Mouse (Mus musculus) ES-Bruce4 (cell line): ENCODE results near the gene Pgm2l1.

ENCODE experiments used
- CTCF ChIP-seq: IDR thresholded peaks from one replicate; pipeline ENCODE4 v1.8.1; 2011; ENCODE audit warnings: low read depth, low read length
- EP300 ChIP-seq: IDR thresholded peaks from 2 replicates; pipeline ENCODE4 v1.6.1; 2011; ENCODE audit warnings: low read depth, low read length; ENCODE audit not compliant: insufficient read depth

DNA sequence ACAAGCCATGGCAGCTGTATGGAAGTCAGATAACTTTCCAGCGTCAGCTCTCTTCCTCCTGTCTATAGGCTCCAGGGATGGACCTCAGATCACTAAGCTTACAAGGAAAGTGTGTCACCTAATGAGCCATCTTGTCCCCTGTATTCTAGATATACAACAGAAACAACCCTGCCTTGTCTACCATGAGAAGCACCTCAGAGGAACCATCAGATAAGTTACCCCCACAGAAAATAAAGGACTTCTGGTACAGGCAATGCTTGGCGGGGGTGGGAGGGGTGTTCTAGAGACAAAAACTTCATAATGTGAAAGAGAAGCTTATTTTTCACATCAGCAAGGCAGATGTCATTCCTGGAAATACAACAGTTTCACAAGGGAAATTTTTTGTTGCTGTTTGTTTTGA, 21.1 kb upstream of the Pgm2l1 start:
- TF ChIP-seq CTCF: no peak
- TF ChIP-seq EP300: no peak
